Mouse (Mus musculus) embryonic facial prominence, embryonic 11.5 days (tissue): ENCODE results near the gene Gipc3. TPM values are rescaled to one million over a fixed set of nuclear protein-coding genes. Genes with fewer than 3 reads are reported as not detected.
A peak's percentile ranks its signal among the peaks of the same experiment; 100 is the strongest.

Experiments used
- ATAC-seq: fragments of 200-750 bp; cut with Nextera tagmentation; replicated peaks from 2 replicates; pipeline ENCODE4 v1.8.0; 2017; ENCODE audit warnings: low read depth; ENCODE audit not compliant: insufficient number of reproducible peaks, low FRiP score, low TSS enrichment
- DNase-seq: peaks from one replicate; pipeline ENCODE4 v3.0.0-alpha.2; 2015; ENCODE audit warnings: low spot score
- H3K27ac ChIP-seq: fragments of 300-500 bp; sonication (generic); replicated peaks from 2 replicates; pipeline ENCODE4 v1.5.1; 2014; ENCODE audit warnings: mild to moderate bottlenecking, low read depth, low read length, control low read depth
- H3K27me3 ChIP-seq: fragments of 300-500 bp; sonication (generic); 2 replicates; pipeline ENCODE4 v1.6.1; 2014; ENCODE audit warnings: mild to moderate bottlenecking, low read length, moderate library complexity, mixed read lengths; ENCODE audit not compliant: control insufficient read depth, insufficient read depth
- H3K36me3 ChIP-seq: fragments of 300-500 bp; sonication (generic); replicated peaks from 2 replicates; pipeline ENCODE4 v1.6.1; 2014; ENCODE audit warnings: low read depth, mild to moderate bottlenecking, low read length, moderate library complexity, mixed read lengths; ENCODE audit not compliant: control insufficient read depth, insufficient read depth
- H3K4me1 ChIP-seq: fragments of 300-500 bp; sonication (generic); 2 replicates; pipeline ENCODE4 v1.6.1; 2014; ENCODE audit warnings: low read length, mixed read lengths; ENCODE audit not compliant: control insufficient read depth, insufficient read depth
- H3K4me2 ChIP-seq: fragments of 300-500 bp; sonication (generic); 2 replicates; pipeline ENCODE4 v1.6.1; 2014; ENCODE audit warnings: low read depth, mild to moderate bottlenecking, control low read depth, low read length, moderate library complexity
- H3K4me3 ChIP-seq: fragments of 300-500 bp; sonication (generic); 2 replicates; pipeline ENCODE4 v1.5.1; 2014; ENCODE audit warnings: low read depth, low read length, control low read depth
- H3K9ac ChIP-seq: fragments of 300-500 bp; sonication (generic); replicated peaks from 2 replicates; pipeline ENCODE4 v1.6.1; 2014; ENCODE audit warnings: mild to moderate bottlenecking, control low read depth, low read length
- H3K9me3 ChIP-seq: fragments of 300-500 bp; sonication (generic); replicated peaks from 2 replicates; pipeline ENCODE4 v1.6.1; 2016; ENCODE audit warnings: mild to moderate bottlenecking, low read length, inconsistent platforms, mixed read lengths; ENCODE audit not compliant: control insufficient read depth
- WGBS: fragments of 180-500 bp; shearing (Covaris S2); extraction: QIAGEN DNeasy Blood & Tissue Kit; methylation state at CpG from one replicate; pipeline ENCODE4 v1.1.7; 2014; 5-methylcytosine and 5-hydroxymethylcytosine counted together
- polyA plus RNA-seq: library from polyadenylated mRNA; unstranded; fragments of >200 nt; fragmentation: Nextera tagmentation; extraction: Ambion mirVana; gene quantifications from 2 replicates; pipeline ENCODE4 v1.2.1, GENCODE M21; 2014

Gene Gipc3
- polyA plus RNA-seq, 1 experiment from 2014 or later: not detected

- ATAC-seq (peak; percentile 6; the same call in 1 of the 2 replicates), DNase-seq (no peak)
- WGBS: 0% methylated on average over 23 of the region's 29 CpGs
- Histone ChIP-seq H3K27me3 (no peaks in the 10 kb centered on the region; the same call in none of the 2 replicates), H3K4me1 (peaks cover 6% of the 10 kb centered on the region), H3K27ac (no peak overlapping the region), H3K4me2 (peak overlapping the region; percentile 40), H3K36me3 (no peaks in the 10 kb centered on the region; the same call in none of the 2 replicates), H3K9ac (peak overlapping the region; percentile 87), H3K9me3 (no peaks in the 10 kb centered on the region), H3K4me3 (peak overlapping the region; percentile 87)
Observed at GRCm38 (mm10) chr10:81349961-81350350, 6.9 kb upstream of the Gipc3 start.

GRCm38 (mm10) chr10:81349146-81349545 is 6.1 kb upstream of the Gipc3 start:
- Histone ChIP-seq H3K27ac (no peak overlapping the region), H3K36me3 (no peaks in the 10 kb centered on the region; the same call in none of the 2 replicates), H3K9ac (peak overlapping the region; percentile 87), H3K4me2 (peak overlapping the region; percentile 40), H3K4me1 (peaks cover 6% of the 10 kb centered on the region), H3K9me3 (no peaks in the 10 kb centered on the region), H3K27me3 (peaks cover 5% of the 10 kb centered on the region), H3K4me3 (peak overlapping the region; percentile 87)
- WGBS: 3% methylated on average over 12 of the region's 12 CpGs
- DNase-seq: peak; percentile 35
- no peak for ATAC-seq

GRCm38 (mm10) chr10:81346453-81347067 is 3.5 kb upstream of the Gipc3 start:
- WGBS: 8% methylated on average over 54 of the region's 55 CpGs
- H3K27me3 ChIP-seq: peaks cover 28% of the 10 kb centered on the region
- ATAC-seq (no peak), DNase-seq (peak; percentile 79)
- H3K4me3 ChIP-seq: peak overlapping the region; percentile 19; the same call in 1 of the 2 replicates
- no peaks in the 10 kb centered on the region; the same call in none of the 2 replicates for H3K36me3 ChIP-seq
- peak overlapping the region; percentile 39 for H3K9ac ChIP-seq
- H3K4me2 ChIP-seq: peak overlapping the region; percentile 45
- H3K9me3 ChIP-seq: no peaks in the 10 kb centered on the region
- peaks cover 12% of the 10 kb centered on the region for H3K4me1 ChIP-seq
- no peak overlapping the region for H3K27ac ChIP-seq

GRCm38 (mm10) chr10:81345162-81345534 is 2.1 kb upstream of the Gipc3 start:
- Histone ChIP-seq H3K27ac (no peak overlapping the region), H3K4me3 (no peak overlapping the region), H3K9ac (no peak overlapping the region), H3K36me3 (no peaks in the 10 kb centered on the region; the same call in none of the 2 replicates), H3K27me3 (peaks cover 34% of the 10 kb centered on the region), H3K4me2 (no peak overlapping the region), H3K9me3 (no peaks in the 10 kb centered on the region), H3K4me1 (peaks cover 12% of the 10 kb centered on the region)
- WGBS: 84% methylated on average over 4 of the region's 4 CpGs
- ATAC-seq: no peak
- DNase-seq: no peak

- no peak overlapping the region for H3K9ac ChIP-seq
- no peak for DNase-seq
- H3K27ac ChIP-seq: no peak overlapping the region
- H3K4me2 ChIP-seq: no peak overlapping the region
- no peak for ATAC-seq
- H3K4me1 ChIP-seq: peaks cover 12% of the 10 kb centered on the region
- no peaks in the 10 kb centered on the region; the same call in none of the 2 replicates for H3K36me3 ChIP-seq
- H3K9me3 ChIP-seq: no peaks in the 10 kb centered on the region
- 56% methylated on average over 8 of the region's 8 CpGs for WGBS
- H3K4me3 ChIP-seq: no peak overlapping the region
- H3K27me3 ChIP-seq: peaks cover 34% of the 10 kb centered on the region
Observed at GRCm38 (mm10) chr10:81344421-81345161, 1.5 kb upstream of the Gipc3 start.

GRCm38 (mm10) chr10:81341333-81341949 is 1.6 kb downstream of the Gipc3 start:
- DNase-seq: peak; percentile 75
- H3K4me2 ChIP-seq: no peak overlapping the region
- H3K4me1 ChIP-seq: peaks cover 6% of the 10 kb centered on the region; the same call in 1 of the 2 replicates
- peaks cover 34% of the 10 kb centered on the region for H3K27me3 ChIP-seq
- no peak for ATAC-seq
- no peaks in the 10 kb centered on the region for H3K9me3 ChIP-seq
- no peak overlapping the region for H3K4me3 ChIP-seq
- no peak overlapping the region for H3K9ac ChIP-seq
- H3K36me3 ChIP-seq: no peaks in the 10 kb centered on the region; the same call in 1 of the 2 replicates
- 33% methylated on average over 16 of the region's 16 CpGs for WGBS
- H3K27ac ChIP-seq: no peak overlapping the region

- peaks cover 34% of the 10 kb centered on the region for H3K27me3 ChIP-seq
- ATAC-seq (no peak), DNase-seq (no peak)
- peaks cover 6% of the 10 kb centered on the region; the same call in 1 of the 2 replicates for H3K4me1 ChIP-seq
- H3K9ac ChIP-seq: no peak overlapping the region
- no peak overlapping the region for H3K27ac ChIP-seq
- WGBS: 35% methylated on average over 17 of the region's 17 CpGs
- H3K4me2 ChIP-seq: no peak overlapping the region
- no peaks in the 10 kb centered on the region; the same call in 1 of the 2 replicates for H3K36me3 ChIP-seq
- H3K4me3 ChIP-seq: no peak overlapping the region
- H3K9me3 ChIP-seq: no peaks in the 10 kb centered on the region
Observed at GRCm38 (mm10) chr10:81340551-81341332, 2.3 kb downstream of the Gipc3 start.
